Mouse (Mus musculus) bone marrow macrophage, adult 2 months (primary cell): ENCODE measurements at regions not wholly inside any gene's neighbourhood (a gene's known extent, or its start where the extent isn't known, plus 50 kb on each side); places are given as distances from the start of the nearest gene placed in this dataset.

Experiments
- CTCF ChIP-seq: IDR thresholded peaks from 2 replicates; pipeline ENCODE4 v1.5.1; 2012; ENCODE audit warnings: low read depth, mild to moderate bottlenecking, low read length, moderate library complexity
- POLR2A ChIP-seq: IDR thresholded peaks from 2 replicates; pipeline ENCODE4 v1.6.1; 2012; ENCODE audit warnings: mild to moderate bottlenecking, low read depth, low read length, borderline replicate concordance

GRCm38 (mm10) chr12:71431116-71431515, 121.4 kb downstream of the Dact1 start:
- no peak for TF ChIP-seq POLR2A
- no peak for TF ChIP-seq CTCF
